9 mouse cellular contexts compared by ENCODE assay signal in genomic region chr10:83861574-83862190, GRCm38 (mm10).
DNase-seq lines count a peak whose midpoint lies in the region.
"Had no signal": no experiment of that assay in that cellular context is flagged by ENCODE, and none has a peak within 500 bp of the region (broad histone marks: within the 10 kb centered on the region; RNA-seq: fewer than 3 reads in every experiment).

No protein-coding gene starts in this region.

- DNase-seq in embryo, embryonic 10.5 days (ENCODE audit: low spot score), result peak; percentile 29
- DNase-seq in embryo, embryonic 11 days, result no peak
- peak; percentile 24 to 33 for DNase-seq in layer of hippocampus, postnatal 10 days (ENCODE audit: low spot score in 2 of 2)
- DNase-seq in layer of hippocampus, adult 9-10 months (ENCODE audit: low spot score), result no peak
- DNase-seq in brain, embryonic 18.5 days (ENCODE audit: low read depth, low spot score), result peak; percentile 28
- peak; percentile 40 for DNase-seq in lung, postnatal 10 days
- DNase-seq in ovary, postnatal 10 days (ENCODE audit: low spot score), result no peak
- no peak for DNase-seq in ovary, postnatal 36 days (ENCODE audit: low spot score)
- DNase-seq: spleen, adult 18-20 months had no signal

Comparison
In these comparisons a context has a peak if more than half of its experiments do, and no peak if none do; other contexts are left out.
1. DNase-seq: peak in embryo, embryonic 10.5 days (single experiment), layer of hippocampus, postnatal 10 days (2 of 2), brain, embryonic 18.5 days (single experiment) and lung, postnatal 10 days (single experiment); none in embryo, embryonic 11 days (single experiment), layer of hippocampus, adult 9-10 months (single experiment), ovary, postnatal 10 days (single experiment) and ovary, postnatal 36 days (single experiment).